Mouse (Mus musculus) spleen, postnatal 14 days (tissue): ENCODE measurements at regions not wholly inside any gene's neighbourhood (a gene's known extent, or its start where the extent isn't known, plus 50 kb on each side); places are given as distances from the start of the nearest gene placed in this dataset.
"Not testable (repeated sequence)": the region's sequence is repeated elsewhere in the genome, so short reads cannot be mapped to it uniquely, and the experiment has no call there.

Experiments
- DNase-seq, 2 experiments: peaks; one replicate each; pipeline ENCODE4 v3.0.0; 2021 to 2022; ENCODE audit warnings: low spot score in 2 of 2

- DNase-seq = no peak
Measured at GRCm38 (mm10) chr1:14109190-14109482, 1984.0 kb downstream of the 4930444P10Rik start.

GRCm38 (mm10) chr1:14108450-14109189 is 1984.5 kb downstream of the 4930444P10Rik start:
- DNase-seq = no peak

- DNase-seq = not testable (repeated sequence)
Measured at GRCm38 (mm10) chr1:14105521-14105920, 1987.6 kb downstream of the 4930444P10Rik start.

- no peak for DNase-seq
Measured at GRCm38 (mm10) chr1:14104529-14104928, 1988.6 kb downstream of the 4930444P10Rik start.

GRCm38 (mm10) chr1:14099031-14099430 is 1994.1 kb downstream of the 4930444P10Rik start:
- DNase-seq = no peak

- DNase-seq = no peak
Measured at GRCm38 (mm10) chr1:14097567-14098228, 1995.4 kb downstream of the 4930444P10Rik start.

- no peak for DNase-seq
Measured at GRCm38 (mm10) chr1:14064856-14065255, 2028.3 kb downstream of the 4930444P10Rik start.

GRCm38 (mm10) chr1:14036163-14036562 is 2057.0 kb downstream of the 4930444P10Rik start:
- no peak for DNase-seq

GRCm38 (mm10) chr1:14011484-14011883 is 2081.6 kb downstream of the 4930444P10Rik start:
- DNase-seq = no peak

- DNase-seq = no peak
Measured at GRCm38 (mm10) chr1:14010789-14011188, 2082.3 kb downstream of the 4930444P10Rik start.

GRCm38 (mm10) chr1:14002550-14002949 is 2090.6 kb downstream of the 4930444P10Rik start:
- no peak for DNase-seq

GRCm38 (mm10) chr1:14001431-14001830 is 2091.7 kb downstream of the 4930444P10Rik start:
- DNase-seq = no peak

- no peak for DNase-seq
Measured at GRCm38 (mm10) chr1:14000605-14001395, 2092.3 kb downstream of the 4930444P10Rik start.

GRCm38 (mm10) chr1:13998178-13998708 is 2094.9 kb downstream of the 4930444P10Rik start:
- DNase-seq = no peak

GRCm38 (mm10) chr1:13993825-13994509 is 2099.2 kb downstream of the 4930444P10Rik start:
- no peak for DNase-seq

- DNase-seq = no peak
Measured at GRCm38 (mm10) chr1:13992978-13993377, 2100.1 kb downstream of the 4930444P10Rik start.

- DNase-seq = no peak
Measured at GRCm38 (mm10) chr1:13989360-13989759, 2103.8 kb downstream of the 4930444P10Rik start.

GRCm38 (mm10) chr1:13984833-13985232 is 2108.3 kb downstream of the 4930444P10Rik start:
- no peak for DNase-seq

- DNase-seq = no peak
Measured at GRCm38 (mm10) chr1:13980273-13980672, 2112.9 kb downstream of the 4930444P10Rik start.

- DNase-seq = no peak
Measured at GRCm38 (mm10) chr1:13978640-13979039, 2114.5 kb downstream of the 4930444P10Rik start.

- no peak for DNase-seq
Measured at GRCm38 (mm10) chr1:13977207-13977606, 2115.9 kb downstream of the 4930444P10Rik start.

- DNase-seq = no peak
Measured at GRCm38 (mm10) chr1:13949241-13949640, 2143.9 kb downstream of the 4930444P10Rik start.
